In genomic region chr2:129871246-129871645, GRCm38 (mm10) we compare ENCODE assay signal across 28 mouse cellular contexts.
A peak's percentile ranks its signal among the peaks of the same experiment; 100 is the strongest.
DNase-seq lines count a peak whose midpoint lies in the region; ATAC-seq and TF ChIP-seq lines count a peak whose summit lies in the region.
"Had no signal": no experiment of that assay in that cellular context is flagged by ENCODE, and none has a peak within 500 bp of the region (broad histone marks: within the 10 kb centered on the region; RNA-seq: fewer than 3 reads in every experiment).

No protein-coding gene starts in this region.

- no peak overlapping the region for H3K9ac ChIP-seq in heart, postnatal 0 days (replicated peaks; ENCODE audit: low read depth, low read length)
- H3K9ac ChIP-seq: embryonic facial prominence, embryonic 15.5 days; forebrain, embryonic 15.5 days; hindbrain, embryonic 15.5 days; limb, embryonic 15.5 days; liver, embryonic 14.5 days; lung, embryonic 15.5 days had no signal

- no peak for DNase-seq in heart, embryonic 10.5 days (ENCODE audit: low spot score)
- DNase-seq in heart, postnatal 36 days: no peak
- DNase-seq in retina, postnatal 1 day: peak; percentile 30
- DNase-seq in retina, embryonic 14.5 days (ENCODE audit: low spot score): no peak
- peak; percentile 74 for DNase-seq in heart, postnatal 0 days (ENCODE audit: low spot score)
- DNase-seq in urinary bladder, adult 2 months (ENCODE audit: low spot score): no peak
- DNase-seq in spleen, postnatal 14 days (ENCODE audit: low spot score in 2 of 2): no peak
- DNase-seq: adrenal gland, postnatal 25 days; B cell, adult 2 months; cerebellum, adult 9-10 months; gastrocnemius, postnatal 10 days; kidney, adult 2 months; left cerebral cortex, postnatal 4 days; lung, postnatal 36 days; midbrain, embryonic 14.5 days; right cerebral cortex, postnatal 25 days; spleen, adult 18-20 months had no signal

- intact Hi-C loops in heart, postnatal 36 days (cut with DNase I): no loop called here

- H3K27me3 ChIP-seq in heart, embryonic 10.5 days (ENCODE audit: insufficient read depth, poor library complexity, severe bottlenecking): no peaks in the 10 kb centered on the region
- no peaks in the 10 kb centered on the region for H3K27me3 ChIP-seq in heart, postnatal 0 days (ENCODE audit: control insufficient read depth, insufficient read depth, low read length)
- H3K27me3 ChIP-seq: embryonic facial prominence, embryonic 15.5 days; forebrain, embryonic 15.5 days; hindbrain, embryonic 15.5 days; limb, embryonic 15.5 days; lung, embryonic 15.5 days; Patski had no signal

- no peak overlapping the region for H3K4me3 ChIP-seq in heart, embryonic 10.5 days
- H3K4me3 ChIP-seq in heart, postnatal 0 days (ENCODE audit: low read depth, low read length): no peak overlapping the region
- H3K4me3 ChIP-seq: embryonic facial prominence, embryonic 15.5 days; forebrain, embryonic 15.5 days; hindbrain, embryonic 15.5 days; limb, embryonic 15.5 days; lung, embryonic 15.5 days; megakaryocyte, embryonic 14.5 days had no signal

- no peak for TF ChIP-seq EP300 in heart, postnatal 0 days (IDR thresholded peaks at IDR 0.05; ENCODE audit: low read depth)

- ATAC-seq in heart, postnatal 0 days (ENCODE audit: insufficient read depth, low read depth): peak; percentile 81
- ATAC-seq: activated CD4-positive, CD25-positive, alpha-beta regulatory T cell, adult 4 months; forebrain, embryonic 15.5 days; Patski had no signal

- H3K9me3 ChIP-seq in heart, embryonic 10.5 days: no peaks in the 10 kb centered on the region
- H3K9me3 ChIP-seq in heart, postnatal 0 days (replicated peaks; ENCODE audit: control insufficient read depth, low read length): no peaks in the 10 kb centered on the region
- H3K9me3 ChIP-seq: embryonic facial prominence, embryonic 15.5 days; forebrain, embryonic 15.5 days; G1E; hindbrain, embryonic 15.5 days; limb, embryonic 15.5 days; lung, embryonic 15.5 days had no signal

- peaks cover 16% of the 10 kb centered on the region for H3K4me1 ChIP-seq in heart, embryonic 10.5 days
- peaks cover 13% of the 10 kb centered on the region; the same call in 1 of the 2 replicates for H3K4me1 ChIP-seq in heart, postnatal 0 days (ENCODE audit: control insufficient read depth, insufficient read depth)
- H3K4me1 ChIP-seq: embryonic facial prominence, embryonic 15.5 days; limb, embryonic 15.5 days; lung, embryonic 15.5 days; megakaryocyte, embryonic 14.5 days had no signal

- 68% methylated on average over 5 of the region's 5 CpGs for WGBS in heart, embryonic 10.5 days
- WGBS in heart, postnatal 0 days: 52% methylated on average over 5 of the region's 5 CpGs

- peak overlapping the region; percentile 79 for H3K27ac ChIP-seq in heart, embryonic 10.5 days
- peak overlapping the region; percentile 73 for H3K27ac ChIP-seq in heart, postnatal 0 days (ENCODE audit: low read depth)
- H3K27ac ChIP-seq: embryonic facial prominence, embryonic 15.5 days; forebrain, embryonic 15.5 days; hindbrain, embryonic 15.5 days; kidney, postnatal 0 days; limb, embryonic 15.5 days; liver, embryonic 14.5 days; lung, embryonic 15.5 days had no signal

- no peak for TF ChIP-seq CTCF in heart, postnatal 0 days (IDR thresholded peaks at IDR 0.05; ENCODE audit: low read depth)

- H3K36me3 ChIP-seq in heart, embryonic 10.5 days: no peaks in the 10 kb centered on the region
- no peaks in the 10 kb centered on the region for H3K36me3 ChIP-seq in heart, postnatal 0 days (replicated peaks; ENCODE audit: control insufficient read depth, insufficient read depth, low read length)
- H3K36me3 ChIP-seq: embryonic facial prominence, embryonic 15.5 days; forebrain, embryonic 15.5 days; G1E; hindbrain, embryonic 15.5 days; limb, embryonic 15.5 days; lung, embryonic 15.5 days had no signal

- H3K4me2 ChIP-seq in heart, postnatal 0 days (ENCODE audit: low read depth, low read length): peak overlapping the region; percentile 23; the same call in 1 of the 2 replicates
- H3K4me2 ChIP-seq: embryonic facial prominence, embryonic 15.5 days; forebrain, embryonic 15.5 days; hindbrain, embryonic 15.5 days; limb, embryonic 15.5 days; lung, embryonic 15.5 days had no signal

Comparison
In these comparisons a context has a peak if more than half of its experiments do, and no peak if none do; other contexts are left out.
1. DNase-seq: peak in retina, postnatal 1 day (single experiment) and heart, postnatal 0 days (single experiment); none in heart, embryonic 10.5 days (single experiment), heart, postnatal 36 days (0 of 2), retina, embryonic 14.5 days (single experiment), urinary bladder, adult 2 months (single experiment) and spleen, postnatal 14 days (0 of 2).